Mouse (Mus musculus) myocyte (in vitro differentiated cells): Measurements from ENCODE around the gene Tspan13.

Experiments used
- POLR2A ChIP-seq: IDR thresholded peaks from one replicate; pipeline ENCODE4 v1.6.1; 2011; ENCODE audit warnings: low read depth, mild to moderate bottlenecking, control low read depth, moderate library complexity; ENCODE audit not compliant: insufficient read length
- TCF12 ChIP-seq: IDR thresholded peaks from one replicate; pipeline ENCODE4 v1.6.1; 2011; ENCODE audit warnings: mild to moderate bottlenecking, control low read depth; ENCODE audit not compliant: poor library complexity, insufficient read depth, severe bottlenecking

GRCm38 (mm10) chr12:35983472-35983871 is 58.8 kb downstream of the Tspan13 start:
- no peak for TF ChIP-seq POLR2A
- no peak for TF ChIP-seq TCF12
